Mouse (Mus musculus) CH12.LX (cell line): ENCODE data around the gene Gm765. TPM values are rescaled to one million over a fixed set of nuclear protein-coding genes. Genes with fewer than 3 reads are reported as not detected.

Experiments used
- DNase-seq: peaks from one replicate; pipeline ENCODE4 v3.0.0-alpha.2; 2013; ENCODE audit errors: extremely low read depth
- H3K27ac ChIP-seq: 2 replicates; pipeline ENCODE4 v1.5.1; 2012; ENCODE audit warnings: low read depth, mild to moderate bottlenecking, control low read depth, moderate library complexity; ENCODE audit not compliant: insufficient read depth
- H3K27me3 ChIP-seq: replicated peaks from 2 replicates; pipeline ENCODE3; 2012; ENCODE audit warnings: inconsistent platforms
- H3K36me3 ChIP-seq, 2 experiments: replicated peaks in 1 of 2; 2 replicates each; pipeline versions ENCODE3 to v1.6.1; 2012; ENCODE audit warnings: inconsistent platforms in 1 of 2, low read length in 1 of 2, mild to moderate bottlenecking in 1 of 2, mixed read lengths in 1 of 2, moderate library complexity in 1 of 2; ENCODE audit not compliant: control insufficient read depth in 1 of 2, insufficient read depth in 1 of 2
- H3K4me1 ChIP-seq, 2 experiments: 2 replicates each; pipeline ENCODE4 v1.6.1; 2012; ENCODE audit warnings: inconsistent platforms in 1 of 2, moderate library complexity in 1 of 2; ENCODE audit not compliant: insufficient read depth in 2 of 2, control insufficient read depth in 1 of 2
- H3K4me2 ChIP-seq: 2 replicates; pipeline ENCODE4 v1.6.1; 2012; ENCODE audit warnings: low read depth, mild to moderate bottlenecking, control low read depth; ENCODE audit not compliant: poor library complexity, insufficient read depth, severe bottlenecking
- H3K4me3 ChIP-seq, 3 experiments: fragments of 150-350 bp in 1 of 3; sonication (generic) in 1 of 3; replicated peaks in 1 of 3; 2 replicates each; pipeline versions ENCODE3 to v1.5.1; 2011 to 2012; ENCODE audit warnings: low read depth in 2 of 3, low read length in 2 of 3, mild to moderate bottlenecking in 2 of 3, moderate library complexity in 2 of 3, control low read depth in 1 of 3, improper control_type of control experiment in 1 of 3, inconsistent platforms in 1 of 3, mixed read lengths in 1 of 3; ENCODE audit not compliant: poor library complexity in 1 of 3
- H3K79me2 ChIP-seq: replicated peaks from 2 replicates; pipeline ENCODE4 v1.6.1; 2012; ENCODE audit warnings: mild to moderate bottlenecking, moderate library complexity; ENCODE audit not compliant: control insufficient read depth, poor library complexity, insufficient read depth, severe bottlenecking; ENCODE audit errors: extremely low read depth
- H3K9ac ChIP-seq: 2 replicates; pipeline ENCODE4 v1.6.1; 2012; ENCODE audit warnings: low read depth, mild to moderate bottlenecking, control low read depth, moderate library complexity; ENCODE audit not compliant: insufficient read depth
- H3K9me3 ChIP-seq: replicated peaks from 2 replicates; pipeline ENCODE3; 2012; ENCODE audit warnings: low read length, inconsistent platforms, mixed read lengths
- BHLHE40 ChIP-seq: IDR thresholded peaks from 2 replicates; pipeline ENCODE4 v1.6.1; 2011; ENCODE audit warnings: mild to moderate bottlenecking, low read depth, low read length, improper control_type of control experiment
- CHD1 ChIP-seq: IDR thresholded peaks from 2 replicates; pipeline ENCODE4 v1.6.1; 2012; ENCODE audit warnings: low read depth, low read length, improper control_type of control experiment, inconsistent platforms
- CHD2 ChIP-seq: IDR thresholded peaks from 2 replicates; pipeline ENCODE4 v1.6.1; 2011; ENCODE audit warnings: low read length, improper control_type of control experiment
- CTCF ChIP-seq, 2 experiments: IDR thresholded peaks in 1 of 2; conservative IDR thresholded peaks in 1 of 2; 2 replicates each; pipeline ENCODE4 v1.5.1; 2011 to 2012; ENCODE audit warnings: low read depth in 2 of 2, low read length in 2 of 2, improper control_type of control experiment in 1 of 2, inconsistent platforms in 1 of 2, mild to moderate bottlenecking in 1 of 2, moderate library complexity in 1 of 2
- E2F4 ChIP-seq: IDR thresholded peaks from 2 replicates; pipeline ENCODE4 v1.6.1; 2011; ENCODE audit warnings: low read depth, low read length, improper control_type of control experiment; ENCODE audit not compliant: insufficient replicate concordance
- ELF1 ChIP-seq: IDR thresholded peaks from 2 replicates; pipeline ENCODE4 v1.6.1; 2014; ENCODE audit warnings: low read depth, mild to moderate bottlenecking, inconsistent platforms, low read length, improper control_type of control experiment
- HCFC1 ChIP-seq: IDR thresholded peaks from 2 replicates; pipeline ENCODE4 v1.6.1; 2012; ENCODE audit warnings: low read depth, mild to moderate bottlenecking, inconsistent platforms, low read length, improper control_type of control experiment
- IRF4 ChIP-seq: IDR thresholded peaks from 2 replicates; pipeline ENCODE4 v1.6.1; 2014; ENCODE audit warnings: low read depth, mild to moderate bottlenecking, inconsistent platforms, low read length, improper control_type of control experiment
- JUN ChIP-seq: IDR thresholded peaks from 2 replicates; pipeline ENCODE4 v1.6.1; 2011; ENCODE audit warnings: low read depth, mild to moderate bottlenecking, low read length, improper control_type of control experiment, moderate library complexity; ENCODE audit not compliant: insufficient read depth
- KAT2A ChIP-seq: IDR thresholded peaks from 2 replicates; pipeline ENCODE4 v1.6.1; 2012; ENCODE audit warnings: low read length, improper control_type of control experiment, inconsistent platforms; ENCODE audit not compliant: insufficient replicate concordance
- MAFK ChIP-seq: IDR thresholded peaks from 2 replicates; pipeline ENCODE4 v1.6.1; 2011; ENCODE audit warnings: low read length, improper control_type of control experiment; ENCODE audit not compliant: insufficient replicate concordance
- MAX ChIP-seq: IDR thresholded peaks from 2 replicates; pipeline ENCODE4 v1.6.1; 2011; ENCODE audit warnings: low read length, improper control_type of control experiment
- MAZ ChIP-seq: IDR thresholded peaks from 2 replicates; pipeline ENCODE4 v1.6.1; 2012; ENCODE audit warnings: low read depth, mild to moderate bottlenecking, inconsistent platforms, low read length, improper control_type of control experiment, moderate library complexity
- MEF2A ChIP-seq: IDR thresholded peaks from 2 replicates; pipeline ENCODE4 v1.6.1; 2014; ENCODE audit warnings: low read depth, mild to moderate bottlenecking, inconsistent platforms, low read length, improper control_type of control experiment, borderline replicate concordance
- MXI1 ChIP-seq: IDR thresholded peaks from 2 replicates; pipeline ENCODE4 v1.6.1; 2011; ENCODE audit warnings: mild to moderate bottlenecking, low read depth, low read length, improper control_type of control experiment
- MYC ChIP-seq: IDR thresholded peaks from 2 replicates; pipeline ENCODE4 v1.6.1; 2011; ENCODE audit warnings: low read depth, mild to moderate bottlenecking, improper control_type of control experiment, low read length
- NELFE ChIP-seq: IDR thresholded peaks from 2 replicates; pipeline ENCODE4 v1.6.1; 2011; ENCODE audit warnings: low read depth, low read length, improper control_type of control experiment
- NRF1 ChIP-seq: IDR thresholded peaks from 2 replicates; pipeline ENCODE4 v1.6.1; 2014; ENCODE audit warnings: low read depth, mild to moderate bottlenecking, inconsistent platforms, low read length, improper control_type of control experiment, moderate library complexity
- PAX5 ChIP-seq: IDR thresholded peaks from 2 replicates; pipeline ENCODE4 v1.6.1; 2012; ENCODE audit warnings: low read length, inconsistent platforms, mixed read lengths
- POLR2A ChIP-seq: IDR thresholded peaks from 2 replicates; pipeline ENCODE4 v1.6.1; 2011; ENCODE audit warnings: low read depth, mild to moderate bottlenecking, improper control_type of control experiment, low read length
- RAD21 ChIP-seq: IDR thresholded peaks from 2 replicates; pipeline ENCODE4 v1.6.1; 2011; ENCODE audit warnings: low read depth, mild to moderate bottlenecking, low read length, improper control_type of control experiment, moderate library complexity
- RCOR1 ChIP-seq: conservative IDR thresholded peaks from 2 replicates; pipeline ENCODE4 v1.6.1; 2012; ENCODE audit warnings: low read depth, mild to moderate bottlenecking, inconsistent platforms, low read length, improper control_type of control experiment
- SIN3A ChIP-seq: IDR thresholded peaks from 2 replicates; pipeline ENCODE4 v1.6.1; 2012; ENCODE audit warnings: low read length, improper control_type of control experiment, inconsistent platforms
- SMC3 ChIP-seq: IDR thresholded peaks from 2 replicates; pipeline ENCODE4 v1.6.1; 2011; ENCODE audit warnings: low read depth, low read length, improper control_type of control experiment
- TBP ChIP-seq: conservative IDR thresholded peaks from 2 replicates; pipeline ENCODE4 v1.6.1; 2011; ENCODE audit warnings: low read depth, low read length, improper control_type of control experiment
- TCF12 ChIP-seq: IDR thresholded peaks from 2 replicates; pipeline ENCODE4 v1.6.1; 2014; ENCODE audit warnings: low read depth, mild to moderate bottlenecking, inconsistent platforms, low read length, improper control_type of control experiment
- USF1 ChIP-seq: IDR thresholded peaks from 2 replicates; pipeline ENCODE4 v1.6.1; 2014; ENCODE audit warnings: low read depth, mild to moderate bottlenecking, inconsistent platforms, low read length, improper control_type of control experiment
- USF2 ChIP-seq: conservative IDR thresholded peaks from 2 replicates; pipeline ENCODE4 v1.6.1; 2011; ENCODE audit warnings: low read depth, low read length, improper control_type of control experiment
- ZC3H11A ChIP-seq: IDR thresholded peaks from 2 replicates; pipeline ENCODE4 v1.6.1; 2012; ENCODE audit warnings: low read depth, mild to moderate bottlenecking, inconsistent platforms, low read length, improper control_type of control experiment
- ZKSCAN1 ChIP-seq: IDR thresholded peaks from 2 replicates; pipeline ENCODE4 v1.6.1; 2012; ENCODE audit warnings: low read depth, inconsistent platforms, low read length, improper control_type of control experiment, borderline replicate concordance
- ZMIZ1 ChIP-seq: IDR thresholded peaks from 2 replicates; pipeline ENCODE4 v1.6.1; 2012; ENCODE audit warnings: low read depth, mild to moderate bottlenecking, inconsistent platforms, low read length, improper control_type of control experiment
- ZNF384 ChIP-seq: IDR thresholded peaks from 2 replicates; pipeline ENCODE4 v1.6.1; 2012; ENCODE audit warnings: low read depth, low read length, improper control_type of control experiment, inconsistent platforms
- dilution Hi-C: fragments of 300-500 bp; cut with MboI; formaldehyde crosslinking; loops from 2 replicates; pipeline ENCODE4 v1.14.3; 2020; ENCODE audit warnings: low sequenced_read_pairs; ENCODE audit not compliant: extremely low pct_unique_long_range_greater_than_20kb, extremely low pct_ligation_motif_present
- in situ Hi-C: fragments of 300-500 bp; cut with MboI; formaldehyde crosslinking; loops from 3 replicates; pipeline ENCODE4 v1.14.3; 2019; ENCODE audit warnings: low sequenced_read_pairs, low pct_ligation_motif_present, low pct_unique_long_range_greater_than_20kb, mixed read lengths
- polyA plus RNA-seq: library from polyadenylated mRNA; unstranded; fragments of >175 nt; gene quantifications from 2 replicates; pipeline ENCODE4 v1.2.1, GENCODE M21; 2012; ENCODE audit warnings: low read depth; ENCODE audit not compliant: insufficient read length
- total RNA-seq, 2 experiments: library from RNA; depleted of rRNA; stranded (reverse); fragments of 300-350 nt in 1 of 2; fragments of >200 nt in 1 of 2; gene quantifications; 2 replicates each; pipeline ENCODE4 v1.2.3; 2012 to 2014

Gm765 gene
- total and polyA plus RNA-seq, 3 experiments, result not detected

DNA sequence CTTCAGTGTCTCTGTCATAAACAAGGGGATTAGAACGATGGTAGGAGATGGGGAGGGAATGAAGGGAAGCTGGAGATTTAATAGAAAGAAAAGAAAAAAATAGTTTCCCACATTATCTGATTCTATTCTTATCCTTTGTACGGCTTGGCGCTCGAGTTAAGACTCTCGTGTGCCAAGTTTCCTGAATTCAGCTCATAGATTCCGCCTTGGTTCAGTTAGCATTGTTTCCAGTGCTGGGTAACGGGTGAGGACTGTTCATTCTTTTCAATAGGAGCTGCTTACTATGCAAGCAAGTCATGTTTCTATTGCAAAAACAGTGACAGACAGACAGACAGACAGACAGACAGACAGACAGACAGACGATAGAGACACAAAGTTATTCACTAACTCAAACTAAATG lies 41.9 kb upstream of the Gm765 start:
- Histone ChIP-seq H3K4me3 (no peak overlapping the region), H3K27me3 (no peaks in the 10 kb centered on the region), H3K36me3 (no peaks in the 10 kb centered on the region), H3K9ac (no peak overlapping the region), H3K9me3 (no peaks in the 10 kb centered on the region), H3K79me2 (no peaks in the 10 kb centered on the region), H3K4me1 (no peaks in the 10 kb centered on the region), H3K27ac (no peak overlapping the region), H3K4me2 (no peak overlapping the region)
- in situ Hi-C loops, result loop anchor here (25.0 kb wide), 1 partner anchor 272 kb away; no protein-coding TSS in a partner anchor
- TF ChIP-seq NRF1, result no peak
- no peak for TF ChIP-seq RAD21
- no peak for TF ChIP-seq MAFK
- no peak for TF ChIP-seq RCOR1
- no peak for TF ChIP-seq TBP
- no peak for TF ChIP-seq PAX5
- no peak for TF ChIP-seq CTCF (conservative IDR thresholded peaks at IDR 0.05 in 1 of 2, IDR thresholded peaks at IDR 0.05 in 1 of 2; ENCODE audit: low read depth in 2 of 2, low read length in 2 of 2)
- no peak for TF ChIP-seq SIN3A
- TF ChIP-seq POLR2A, result no peak
- no peak for TF ChIP-seq BHLHE40
- no peak for TF ChIP-seq TCF12
- TF ChIP-seq ELF1, result no peak
- TF ChIP-seq E2F4, result no peak
- no peak for TF ChIP-seq USF2
- TF ChIP-seq MAZ, result no peak
- DNase-seq, result no peak
- dilution Hi-C loops, result no loop called here

DNA sequence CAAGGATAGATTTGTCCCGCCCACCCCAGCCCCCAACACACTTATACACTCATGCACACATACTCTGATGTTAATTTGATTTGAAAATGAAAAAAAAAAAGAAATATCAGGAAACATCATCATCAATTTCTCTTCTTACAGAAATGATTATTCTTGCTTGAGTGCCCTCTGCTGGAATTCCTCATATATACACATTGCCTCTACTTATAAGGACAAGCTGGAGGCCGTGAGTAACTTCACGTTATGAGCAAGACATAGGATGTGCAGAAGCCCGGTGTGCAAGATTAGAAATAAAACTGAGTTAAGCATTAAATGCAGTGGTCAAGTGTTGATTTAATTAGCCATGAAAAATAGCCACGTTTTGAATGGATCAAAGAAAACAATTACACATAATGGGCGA lies 40.9 kb upstream of the Gm765 start:
- TF ChIP-seq KAT2A (no peak), ZMIZ1 (no peak), ELF1 (no peak), CHD2 (no peak), MXI1 (no peak), CTCF (conservative IDR thresholded peaks at IDR 0.05 in 1 of 2, IDR thresholded peaks at IDR 0.05 in 1 of 2; ENCODE audit: low read depth in 2 of 2, low read length in 2 of 2) (peak in 1 of 2 experiments; percentile 67; a peak in 2 of 4 replicates), MEF2A (no peak), IRF4 (no peak), ZNF384 (peak; percentile 41; the same call in 1 of the 2 replicates), USF2 (no peak), MAX (no peak), HCFC1 (no peak), SMC3 (peak; percentile 55), MAZ (no peak), USF1 (no peak), ZKSCAN1 (no peak), JUN (no peak), TBP (no peak), MYC (no peak), RAD21 (peak; percentile 48), TCF12 (no peak), POLR2A (no peak), CHD1 (no peak), NELFE (no peak), SIN3A (no peak), ZC3H11A (no peak)
- Histone ChIP-seq H3K9me3 (no peaks in the 10 kb centered on the region), H3K79me2 (no peaks in the 10 kb centered on the region), H3K4me1 (no peaks in the 10 kb centered on the region), H3K27ac (no peak overlapping the region), H3K36me3 (no peaks in the 10 kb centered on the region), H3K4me2 (no peak overlapping the region; the same call in 1 of the 2 replicates), H3K27me3 (no peaks in the 10 kb centered on the region), H3K4me3 (no peak overlapping the region), H3K9ac (no peak overlapping the region)
- in situ Hi-C loops (loop anchor here (25.0 kb wide), 1 partner anchor 271 kb away; no protein-coding TSS in a partner anchor), dilution Hi-C loops (no loop called here)
- DNase-seq, result peak; percentile 33
